Mouse (Mus musculus) embryonic fibroblast, embryonic 13.5 days (primary cell): ENCODE data around the gene Fkbp2.

Experiments
- CTCF ChIP-seq: IDR thresholded peaks from 2 replicates; pipeline ENCODE4 v1.5.1; 2011; ENCODE audit warnings: mild to moderate bottlenecking, control low read depth, low read length, moderate library complexity, borderline replicate concordance; ENCODE audit not compliant: insufficient read depth
- POLR2A ChIP-seq: IDR thresholded peaks from 2 replicates; pipeline ENCODE4 v1.6.1; 2011; ENCODE audit warnings: low read depth, mild to moderate bottlenecking, control low read depth, low read length, moderate library complexity

DNA sequence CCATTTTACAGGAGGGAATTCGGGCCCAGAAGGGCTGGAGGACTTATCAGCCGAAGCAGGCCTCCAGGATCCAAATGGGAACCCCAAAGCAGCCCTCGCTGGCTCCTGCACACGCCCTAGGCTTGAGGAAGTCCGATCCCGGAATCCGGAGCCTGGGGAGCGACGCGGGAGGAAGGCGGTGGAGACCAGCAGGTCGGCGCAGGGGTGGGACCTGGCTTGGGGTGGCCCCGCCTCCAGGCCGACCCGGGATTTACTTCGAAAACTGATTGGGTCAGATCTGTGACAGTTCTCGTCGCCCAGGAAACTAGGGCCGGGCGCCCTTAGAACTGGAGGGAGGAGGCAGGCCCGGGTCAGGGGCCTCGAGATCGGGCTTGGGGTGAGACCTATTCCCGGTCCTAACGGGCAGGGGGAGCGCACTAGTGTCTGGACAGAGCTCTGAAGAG, 38.0 kb downstream of the Fkbp2 start, which contains the start of gene Gpr137:
- TF ChIP-seq CTCF (no peak), POLR2A (peak; percentile 80)
